Mouse (Mus musculus): Measurements from ENCODE around the gene Tenm3. TPM values are rescaled to one million over a fixed set of nuclear protein-coding genes. Genes with fewer than 3 reads are reported as not detected.

Tenm3 gene
- polyA plus RNA-seq, 1 experiment from 2014 or later = 8.3 TPM

GRCm38 (mm10) chr8:48274566-48274965, 569.2 kb downstream of the Tenm3 start:
- Histone ChIP-seq H3K4me1 (ENCODE audit: control insufficient read depth in 2 of 2, insufficient read depth in 2 of 2, low read length in 2 of 2) (no peaks in the 10 kb centered on the region), H3K4me3 (ENCODE audit: control insufficient read depth in 1 of 2, insufficient read depth in 1 of 2, low read depth in 1 of 2, low read length in 2 of 2) (no peak overlapping the region), H3K9me3 (ENCODE audit: control insufficient read depth, low read length) (peaks cover 7% of the 10 kb centered on the region), H3K27me3 (ENCODE audit: control insufficient read depth, insufficient read depth, low read length) (no peaks in the 10 kb centered on the region), H3K9ac (ENCODE audit: low read length) (no peak overlapping the region), H3K27ac (replicated peaks in 1 of 2; ENCODE audit: control insufficient read depth in 1 of 2, insufficient read depth in 1 of 2, low read depth in 2 of 2, low read length in 2 of 2) (no peak overlapping the region), H3K4me2 (ENCODE audit: low read length) (no peak overlapping the region), H3K36me3 (ENCODE audit: control insufficient read depth, insufficient read depth, low read length) (peaks cover 11% of the 10 kb centered on the region)
- ATAC-seq (ENCODE audit: insufficient number of reproducible peaks, insufficient read depth, low FRiP score, low read depth) = no peak
- WGBS = 90% methylated on average over 11 of the region's 11 CpGs

- H3K27ac ChIP-seq (replicated peaks in 1 of 2; ENCODE audit: control insufficient read depth in 1 of 2, insufficient read depth in 1 of 2, low read depth in 2 of 2, low read length in 2 of 2) = no peak overlapping the region
- ATAC-seq (ENCODE audit: insufficient number of reproducible peaks, insufficient read depth, low FRiP score, low read depth) = no peak
- H3K27me3 ChIP-seq (ENCODE audit: control insufficient read depth, insufficient read depth, low read length) = no peaks in the 10 kb centered on the region
- H3K9ac ChIP-seq (ENCODE audit: low read length) = no peak overlapping the region
- no peak overlapping the region for H3K4me2 ChIP-seq (ENCODE audit: low read length)
- WGBS = 93% methylated on average over 10 of the region's 10 CpGs
- no peak overlapping the region for H3K4me3 ChIP-seq (ENCODE audit: control insufficient read depth in 1 of 2, insufficient read depth in 1 of 2, low read depth in 1 of 2, low read length in 2 of 2)
- H3K36me3 ChIP-seq (ENCODE audit: control insufficient read depth, insufficient read depth, low read length) = no peaks in the 10 kb centered on the region
- H3K9me3 ChIP-seq (ENCODE audit: control insufficient read depth, low read length) = no peaks in the 10 kb centered on the region
- H3K4me1 ChIP-seq (ENCODE audit: control insufficient read depth in 2 of 2, insufficient read depth in 2 of 2, low read length in 2 of 2) = no peaks in the 10 kb centered on the region
These were observed 575.1 kb downstream of the Tenm3 start for GRCm38 (mm10) chr8:48268638-48269037.

GRCm38 (mm10) chr8:48260265-48260664, 583.5 kb downstream of the Tenm3 start:
- Histone ChIP-seq H3K9ac (ENCODE audit: low read length) (no peak overlapping the region), H3K4me1 (ENCODE audit: control insufficient read depth in 2 of 2, insufficient read depth in 2 of 2, low read length in 2 of 2) (peaks cover 4 to 6% of the 10 kb centered on the region in 2 experiments; a peak in 2 of 4 replicates), H3K36me3 (ENCODE audit: control insufficient read depth, insufficient read depth, low read length) (no peaks in the 10 kb centered on the region), H3K27ac (replicated peaks in 1 of 2; ENCODE audit: control insufficient read depth in 1 of 2, insufficient read depth in 1 of 2, low read depth in 2 of 2, low read length in 2 of 2) (no peak overlapping the region), H3K27me3 (ENCODE audit: control insufficient read depth, insufficient read depth, low read length) (no peaks in the 10 kb centered on the region), H3K4me2 (ENCODE audit: low read length) (no peak overlapping the region), H3K4me3 (ENCODE audit: control insufficient read depth in 1 of 2, insufficient read depth in 1 of 2, low read depth in 1 of 2, low read length in 2 of 2) (no peak overlapping the region), H3K9me3 (ENCODE audit: control insufficient read depth, low read length) (no peaks in the 10 kb centered on the region)
- ATAC-seq (ENCODE audit: insufficient number of reproducible peaks, insufficient read depth, low FRiP score, low read depth) = no peak
- WGBS = 90% methylated on average over 10 of the region's 10 CpGs

- H3K36me3 ChIP-seq (ENCODE audit: control insufficient read depth, insufficient read depth, low read length) = no peaks in the 10 kb centered on the region
- no peak overlapping the region for H3K9ac ChIP-seq (ENCODE audit: low read length)
- ATAC-seq (ENCODE audit: insufficient number of reproducible peaks, insufficient read depth, low FRiP score, low read depth) = no peak
- H3K4me1 ChIP-seq (ENCODE audit: control insufficient read depth in 2 of 2, insufficient read depth in 2 of 2, low read length in 2 of 2) = peaks cover 4 to 6% of the 10 kb centered on the region in 2 experiments; a peak in 2 of 4 replicates
- H3K4me3 ChIP-seq (ENCODE audit: control insufficient read depth in 1 of 2, insufficient read depth in 1 of 2, low read depth in 1 of 2, low read length in 2 of 2) = no peak overlapping the region
- WGBS = 59% methylated on average over 6 of the region's 6 CpGs
- H3K27me3 ChIP-seq (ENCODE audit: control insufficient read depth, insufficient read depth, low read length) = no peaks in the 10 kb centered on the region
- H3K9me3 ChIP-seq (ENCODE audit: control insufficient read depth, low read length) = no peaks in the 10 kb centered on the region
- H3K4me2 ChIP-seq (ENCODE audit: low read length) = no peak overlapping the region
- no peak overlapping the region for H3K27ac ChIP-seq (replicated peaks in 1 of 2; ENCODE audit: control insufficient read depth in 1 of 2, insufficient read depth in 1 of 2, low read depth in 2 of 2, low read length in 2 of 2)
These were observed 583.9 kb downstream of the Tenm3 start for GRCm38 (mm10) chr8:48259832-48260231.

- Histone ChIP-seq H3K36me3 (ENCODE audit: control insufficient read depth, insufficient read depth, low read length) (no peaks in the 10 kb centered on the region), H3K9me3 (ENCODE audit: control insufficient read depth, low read length) (no peaks in the 10 kb centered on the region), H3K9ac (ENCODE audit: low read length) (no peak overlapping the region), H3K4me2 (ENCODE audit: low read length) (no peak overlapping the region), H3K4me3 (ENCODE audit: control insufficient read depth in 1 of 2, insufficient read depth in 1 of 2, low read depth in 1 of 2, low read length in 2 of 2) (no peak overlapping the region), H3K4me1 (ENCODE audit: control insufficient read depth in 2 of 2, insufficient read depth in 2 of 2, low read length in 2 of 2) (no peaks in the 10 kb centered on the region), H3K27me3 (ENCODE audit: control insufficient read depth, insufficient read depth, low read length) (no peaks in the 10 kb centered on the region), H3K27ac (replicated peaks in 1 of 2; ENCODE audit: control insufficient read depth in 1 of 2, insufficient read depth in 1 of 2, low read depth in 2 of 2, low read length in 2 of 2) (no peak overlapping the region)
- no peak for ATAC-seq (ENCODE audit: insufficient number of reproducible peaks, insufficient read depth, low FRiP score, low read depth)
- 97% methylated on average over 2 of the region's 2 CpGs for WGBS
These were observed 599.9 kb downstream of the Tenm3 start for GRCm38 (mm10) chr8:48243876-48244275.

GRCm38 (mm10) chr8:48240917-48241531, 602.7 kb downstream of the Tenm3 start:
- H3K9ac ChIP-seq (ENCODE audit: low read length) = no peak overlapping the region
- peaks cover 7% of the 10 kb centered on the region for H3K36me3 ChIP-seq (ENCODE audit: control insufficient read depth, insufficient read depth, low read length)
- H3K4me1 ChIP-seq (ENCODE audit: control insufficient read depth in 2 of 2, insufficient read depth in 2 of 2, low read length in 2 of 2) = no peaks in the 10 kb centered on the region
- no peak overlapping the region for H3K27ac ChIP-seq (replicated peaks in 1 of 2; ENCODE audit: control insufficient read depth in 1 of 2, insufficient read depth in 1 of 2, low read depth in 2 of 2, low read length in 2 of 2)
- no peak overlapping the region for H3K4me3 ChIP-seq (ENCODE audit: control insufficient read depth in 1 of 2, insufficient read depth in 1 of 2, low read depth in 1 of 2, low read length in 2 of 2)
- 37% methylated on average over 6 of the region's 6 CpGs for WGBS
- H3K4me2 ChIP-seq (ENCODE audit: low read length) = no peak overlapping the region
- no peak for ATAC-seq (ENCODE audit: insufficient number of reproducible peaks, insufficient read depth, low FRiP score, low read depth)
- no peaks in the 10 kb centered on the region for H3K27me3 ChIP-seq (ENCODE audit: control insufficient read depth, insufficient read depth, low read length)
- H3K9me3 ChIP-seq (ENCODE audit: control insufficient read depth, low read length) = 0 out of 2 replicates have a peak, but pooled peaks cover 2% of the 10 kb centered on the region

- Histone ChIP-seq H3K27me3 (ENCODE audit: control insufficient read depth, insufficient read depth, low read length) (no peaks in the 10 kb centered on the region), H3K4me2 (ENCODE audit: low read length) (no peak overlapping the region), H3K36me3 (ENCODE audit: control insufficient read depth, insufficient read depth, low read length) (peaks cover 16% of the 10 kb centered on the region), H3K27ac (replicated peaks in 1 of 2; ENCODE audit: control insufficient read depth in 1 of 2, insufficient read depth in 1 of 2, low read depth in 2 of 2, low read length in 2 of 2) (no peak overlapping the region), H3K4me3 (ENCODE audit: control insufficient read depth in 1 of 2, insufficient read depth in 1 of 2, low read depth in 1 of 2, low read length in 2 of 2) (no peak overlapping the region), H3K9me3 (ENCODE audit: control insufficient read depth, low read length) (0 out of 2 replicates have a peak, but pooled peaks cover 4% of the 10 kb centered on the region), H3K4me1 (ENCODE audit: control insufficient read depth in 2 of 2, insufficient read depth in 2 of 2, low read length in 2 of 2) (peaks cover 3 to 5% of the 10 kb centered on the region in 2 experiments), H3K9ac (ENCODE audit: low read length) (no peak overlapping the region)
- WGBS = 89% methylated on average over 5 of the region's 5 CpGs
- ATAC-seq (ENCODE audit: insufficient number of reproducible peaks, insufficient read depth, low FRiP score, low read depth) = no peak
These were observed 606.8 kb downstream of the Tenm3 start for GRCm38 (mm10) chr8:48236968-48237367.

- 50% methylated on average over 7 of the region's 7 CpGs for WGBS
- Histone ChIP-seq H3K27ac (replicated peaks in 1 of 2; ENCODE audit: control insufficient read depth in 1 of 2, insufficient read depth in 1 of 2, low read depth in 2 of 2, low read length in 2 of 2) (no peak overlapping the region), H3K9ac (ENCODE audit: low read length) (no peak overlapping the region), H3K4me1 (ENCODE audit: control insufficient read depth in 2 of 2, insufficient read depth in 2 of 2, low read length in 2 of 2) (peaks cover 3 to 7% of the 10 kb centered on the region in 2 experiments), H3K27me3 (ENCODE audit: control insufficient read depth, insufficient read depth, low read length) (no peaks in the 10 kb centered on the region), H3K9me3 (ENCODE audit: control insufficient read depth, low read length) (0 out of 2 replicates have a peak, but pooled peaks cover 4% of the 10 kb centered on the region), H3K4me2 (ENCODE audit: low read length) (no peak overlapping the region), H3K36me3 (ENCODE audit: control insufficient read depth, insufficient read depth, low read length) (peaks cover 23% of the 10 kb centered on the region), H3K4me3 (ENCODE audit: control insufficient read depth in 1 of 2, insufficient read depth in 1 of 2, low read depth in 1 of 2, low read length in 2 of 2) (no peak overlapping the region)
- ATAC-seq (ENCODE audit: insufficient number of reproducible peaks, insufficient read depth, low FRiP score, low read depth) = no peak
These were observed 610.8 kb downstream of the Tenm3 start for GRCm38 (mm10) chr8:48232927-48233326.

All from heart, embryonic 14.5 days (tissue).